In genomic region chr15:80088637-80089036, GRCm38 (mm10) we compare ENCODE assay signal across 8 mouse cellular contexts. TPM values are rescaled to one million over a fixed set of nuclear protein-coding genes. Genes with fewer than 3 reads are reported as not detected.
A peak's percentile ranks its signal among the peaks of the same experiment; 100 is the strongest.
DNase-seq lines count a peak whose midpoint lies in the region; ATAC-seq lines count a peak whose summit lies in the region.

No protein-coding gene starts in this region.

- no peak for ATAC-seq in kidney, embryonic 15.5 days (replicated peaks; ENCODE audit: low FRiP score)
- ATAC-seq in hematopoietic stem cell, adult 5-6 weeks (replicated peaks in 1 of 2; ENCODE audit: insufficient read depth in 1 of 2, low FRiP score in 2 of 2, low TSS enrichment in 1 of 2, low read depth in 1 of 2, poor library complexity in 2 of 2, severe bottlenecking in 2 of 2) = peak; percentile 89 to 91

- no peak overlapping the region for H3K4me2 ChIP-seq in kidney, embryonic 15.5 days

- H3K4me3 ChIP-seq in kidney, embryonic 15.5 days (replicated peaks) = no peak overlapping the region

- intact Hi-C loops in left cerebral cortex, postnatal 36 days (cut with DNase I) = no loop called here

- H3K4me1 ChIP-seq in kidney, embryonic 15.5 days = peaks cover 18% of the 10 kb centered on the region

- H3K9ac ChIP-seq in kidney, embryonic 15.5 days = no peak overlapping the region

- DNase-seq in kidney, adult 18-20 months = peak; percentile 94
- DNase-seq in brain, adult 2 months (ENCODE audit: low read depth, low spot score) = peak; percentile 98
- peak; percentile 87 for DNase-seq in fibroblast of lung, adult 2 months (ENCODE audit: low read depth)
- peak; percentile 85 to 89 for DNase-seq in left cerebral cortex, postnatal 36 days (ENCODE audit: low spot score in 2 of 2)
- peak; percentile 97 for DNase-seq in naive thymus-derived CD4-positive, alpha-beta T cell, adult 2 months (ENCODE audit: low read depth)
- peak; percentile 90 for DNase-seq in telencephalon, adult 2 months (ENCODE audit: low read depth, low spot score)

- H3K9me3 ChIP-seq in kidney, embryonic 15.5 days (replicated peaks) = no peaks in the 10 kb centered on the region

- WGBS in kidney, embryonic 15.5 days = 27% methylated on average over 4 of the region's 4 CpGs

- H3K27me3 ChIP-seq in kidney, embryonic 15.5 days = peaks cover 43% of the 10 kb centered on the region

- no peak overlapping the region for H3K27ac ChIP-seq in kidney, embryonic 15.5 days

- H3K36me3 ChIP-seq in kidney, embryonic 15.5 days = no peaks in the 10 kb centered on the region

RNA-seq across cellular contexts. Expression of gene Syngr1, which starts 2.5 kb away (rescaled TPM):
- 10.9 and 11.2 TPM in 2 replicates for polyA plus RNA-seq in kidney, embryonic 15.5 days (2015; fragmentation: Nextera tagmentation; extraction: Ambion mirVana)
- total RNA-seq in hematopoietic stem cell, adult 5-6 weeks (2017) = 0.89 and 5.7 TPM in 2 replicates
- 100 to 1,000 TPM; 424 to 526 TPM for total RNA-seq in left cerebral cortex, postnatal 36 days (2021)

RNA-seq across cellular contexts. Expression of gene Rpl3, which starts 3.0 kb away (rescaled TPM):
- polyA plus RNA-seq in kidney, embryonic 15.5 days (2015; fragmentation: Nextera tagmentation; extraction: Ambion mirVana) = 1,112 and 1,115 TPM in 2 replicates
- 3,283 and 3,286 TPM in 2 replicates for total RNA-seq in hematopoietic stem cell, adult 5-6 weeks (2017)
- total RNA-seq in left cerebral cortex, postnatal 36 days (2021) = 100 to 1,000 TPM; 416 to 501 TPM

RNA-seq across cellular contexts. Expression of gene Tab1, which starts 44.3 kb away (rescaled TPM):
- 34.6 and 39.1 TPM in 2 replicates for polyA plus RNA-seq in kidney, embryonic 15.5 days (2015; fragmentation: Nextera tagmentation; extraction: Ambion mirVana)
- total RNA-seq in hematopoietic stem cell, adult 5-6 weeks (2017) = 17.1 TPM in 2 replicates
- 10 to 100 TPM; 23.1 to 30.4 TPM for total RNA-seq in left cerebral cortex, postnatal 36 days (2021)

Comparison
In these comparisons a context has a peak if more than half of its experiments do, and no peak if none do; other contexts are left out.
1. RNA of gene Syngr1, which starts 2.5 kb away (total RNA-seq): 424 to 526 TPM in left cerebral cortex, postnatal 36 days; 0.89 to 5.7 TPM in hematopoietic stem cell, adult 5-6 weeks; every median in the first group is over 10 times any median in the second.
2. Peak in every context shown above with its lines, with median percentiles within 50 percentile points of each other: DNase-seq.